Mouse (Mus musculus): ENCODE results near the gene Fgf7. TPM values are rescaled to one million over a fixed set of nuclear protein-coding genes. Genes with fewer than 3 reads are reported as not detected.

Gene Fgf7
- polyA plus RNA-seq, 1 experiment from 2014 or later = 6.3 TPM

GRCm38 (mm10) chr2:126031186-126031900 lies 3.1 kb upstream of the Fgf7 start:
- WGBS = 29% methylated on average over 8 of the region's 8 CpGs
- Histone ChIP-seq H3K36me3 (ENCODE audit: insufficient read depth) (no peaks in the 10 kb centered on the region), H3K27ac (ENCODE audit: low read depth) (peak overlapping the region; percentile 51), H3K4me3 (ENCODE audit: low read depth, low read length) (no peak overlapping the region), H3K9ac (no peak overlapping the region), H3K9me3 (ENCODE audit: low read depth, low read length) (no peaks in the 10 kb centered on the region), H3K4me1 (ENCODE audit: insufficient read depth) (no peaks in the 10 kb centered on the region; the same call in 1 of the 2 replicates), H3K4me2 (no peak overlapping the region), H3K27me3 (ENCODE audit: insufficient read depth, low read length) (no peaks in the 10 kb centered on the region)
- DNase-seq (peak; percentile 87), ATAC-seq (ENCODE audit: insufficient read depth) (peak; percentile 91)
- TF ChIP-seq CTCF (IDR thresholded peaks at IDR 0.05; ENCODE audit: low read depth) = no peak

GRCm38 (mm10) chr2:126033114-126033972 lies 1.1 kb upstream of the Fgf7 start:
- peaks cover 5% of the 10 kb centered on the region for H3K4me1 ChIP-seq (ENCODE audit: insufficient read depth)
- TF ChIP-seq CTCF (IDR thresholded peaks at IDR 0.05; ENCODE audit: low read depth) = peak; percentile 73
- H3K9ac ChIP-seq = no peak overlapping the region
- H3K27me3 ChIP-seq (ENCODE audit: insufficient read depth, low read length) = no peaks in the 10 kb centered on the region
- H3K9me3 ChIP-seq (ENCODE audit: low read depth, low read length) = no peaks in the 10 kb centered on the region
- H3K36me3 ChIP-seq (ENCODE audit: insufficient read depth) = no peaks in the 10 kb centered on the region
- H3K4me3 ChIP-seq (ENCODE audit: low read depth, low read length) = no peak overlapping the region
- no peak overlapping the region for H3K4me2 ChIP-seq
- 62% methylated on average over 8 of the region's 8 CpGs for WGBS
- ATAC-seq (ENCODE audit: insufficient read depth) (no peak), DNase-seq (peak; percentile 62)
- no peak overlapping the region for H3K27ac ChIP-seq (ENCODE audit: low read depth)

DNA sequence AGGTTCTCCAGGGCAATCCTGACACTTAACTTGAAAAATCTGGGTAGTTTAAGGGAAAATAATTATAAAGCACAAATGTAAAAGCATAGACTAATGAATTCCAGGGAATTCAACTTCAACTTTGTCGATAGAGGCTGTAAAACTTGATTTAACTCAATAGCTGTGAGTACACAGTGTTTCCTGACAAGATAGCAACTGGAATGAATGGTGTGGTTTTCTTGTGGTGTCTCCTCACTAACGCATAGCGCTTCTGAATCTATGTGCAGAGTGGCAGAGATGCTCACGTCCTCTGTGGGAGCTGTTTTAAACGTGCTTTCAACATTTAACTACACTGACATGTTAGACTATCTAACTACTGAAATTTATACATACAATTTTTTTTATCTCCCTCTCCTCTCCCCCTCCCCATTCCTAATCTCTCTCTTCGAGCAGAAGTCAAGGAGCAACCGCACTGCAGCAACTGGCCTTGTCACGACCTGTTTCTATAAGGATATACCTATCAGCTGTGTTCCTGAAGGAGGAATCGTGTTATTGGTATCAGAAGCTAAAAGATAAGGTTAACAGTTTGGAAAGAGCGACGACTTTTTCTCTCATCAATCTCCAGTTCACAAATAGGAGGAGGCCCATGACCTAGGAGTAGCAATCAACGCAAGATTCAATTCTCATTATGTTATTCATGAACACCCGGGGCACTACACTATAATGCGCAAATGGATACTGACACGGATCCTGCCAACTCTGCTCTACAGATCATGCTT lies 734 bp downstream of the Fgf7 start:
- ATAC-seq (ENCODE audit: insufficient read depth) (no peak), DNase-seq (peak; percentile 14)
- Histone ChIP-seq H3K4me3 (ENCODE audit: low read depth, low read length) (peak overlapping the region; percentile 17), H3K36me3 (ENCODE audit: insufficient read depth) (no peaks in the 10 kb centered on the region), H3K9ac (no peak overlapping the region), H3K9me3 (ENCODE audit: low read depth, low read length) (no peaks in the 10 kb centered on the region), H3K4me2 (peak overlapping the region; percentile 48), H3K4me1 (ENCODE audit: insufficient read depth) (peaks cover 5% of the 10 kb centered on the region), H3K27ac (ENCODE audit: low read depth) (peak overlapping the region; percentile 47; the same call in 1 of the 2 replicates), H3K27me3 (ENCODE audit: insufficient read depth, low read length) (no peaks in the 10 kb centered on the region)
- WGBS = 50% methylated on average over 15 of the region's 15 CpGs
- TF ChIP-seq CTCF (IDR thresholded peaks at IDR 0.05; ENCODE audit: low read depth) = no peak

DNA sequence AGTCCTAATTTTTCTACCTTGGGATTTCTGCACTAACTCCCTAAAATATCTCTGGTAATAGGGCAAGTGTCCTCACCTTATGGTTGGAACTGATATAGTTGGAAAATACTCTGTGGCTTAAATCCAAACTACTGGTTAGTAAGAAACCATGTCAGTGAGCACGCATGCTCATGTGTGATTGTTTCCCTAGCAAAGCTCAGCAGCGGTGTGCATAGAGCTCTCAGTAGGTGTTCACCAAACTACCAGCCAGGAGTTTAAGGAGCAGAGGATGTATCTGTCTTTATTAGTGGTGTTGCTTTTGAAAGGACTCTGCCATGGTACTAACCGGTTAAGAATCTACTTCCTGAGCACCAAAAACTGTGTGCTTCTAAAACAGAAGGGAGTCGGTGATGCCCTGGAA lies 1.7 kb downstream of the Fgf7 start:
- DNase-seq (no peak), ATAC-seq (ENCODE audit: insufficient read depth) (no peak)
- Histone ChIP-seq H3K4me3 (ENCODE audit: low read depth, low read length) (peak overlapping the region; percentile 9; the same call in 1 of the 2 replicates), H3K9me3 (ENCODE audit: low read depth, low read length) (no peaks in the 10 kb centered on the region), H3K4me2 (peak overlapping the region; percentile 48), H3K36me3 (ENCODE audit: insufficient read depth) (no peaks in the 10 kb centered on the region), H3K4me1 (ENCODE audit: insufficient read depth) (peaks cover 5% of the 10 kb centered on the region), H3K9ac (no peak overlapping the region), H3K27ac (ENCODE audit: low read depth) (no peak overlapping the region), H3K27me3 (ENCODE audit: insufficient read depth, low read length) (no peaks in the 10 kb centered on the region)
- WGBS = 81% methylated on average over 4 of the region's 4 CpGs
- TF ChIP-seq CTCF (IDR thresholded peaks at IDR 0.05; ENCODE audit: low read depth) = no peak

- no peak overlapping the region for H3K4me3 ChIP-seq (ENCODE audit: low read depth, low read length)
- no peaks in the 10 kb centered on the region for H3K36me3 ChIP-seq (ENCODE audit: insufficient read depth)
- 71% methylated on average over 7 of the region's 7 CpGs for WGBS
- H3K9ac ChIP-seq = no peak overlapping the region
- H3K27me3 ChIP-seq (ENCODE audit: insufficient read depth, low read length) = no peaks in the 10 kb centered on the region
- H3K4me1 ChIP-seq (ENCODE audit: insufficient read depth) = peaks cover 5% of the 10 kb centered on the region
- no peak for ATAC-seq (ENCODE audit: insufficient read depth)
- H3K27ac ChIP-seq (ENCODE audit: low read depth) = peak overlapping the region; percentile 69; the same call in 1 of the 2 replicates
- peak overlapping the region; percentile 1; the same call in 1 of the 2 replicates for H3K4me2 ChIP-seq
- H3K9me3 ChIP-seq (ENCODE audit: low read depth, low read length) = no peaks in the 10 kb centered on the region
- TF ChIP-seq CTCF (IDR thresholded peaks at IDR 0.05; ENCODE audit: low read depth) = no peak
- no peak for DNase-seq
Observed at GRCm38 (mm10) chr2:126038221-126039000, 4.0 kb downstream of the Fgf7 start.

GRCm38 (mm10) chr2:126039414-126039891 lies 5.0 kb downstream of the Fgf7 start:
- Histone ChIP-seq H3K4me2 (0 out of 2 replicates have a peak overlapping the region, but pooled peaks have one; percentile 7), H3K9me3 (ENCODE audit: low read depth, low read length) (no peaks in the 10 kb centered on the region), H3K4me3 (ENCODE audit: low read depth, low read length) (no peak overlapping the region), H3K36me3 (ENCODE audit: insufficient read depth) (no peaks in the 10 kb centered on the region), H3K27ac (ENCODE audit: low read depth) (peak overlapping the region; percentile 69), H3K27me3 (ENCODE audit: insufficient read depth, low read length) (no peaks in the 10 kb centered on the region), H3K9ac (no peak overlapping the region), H3K4me1 (ENCODE audit: insufficient read depth) (peaks cover 5% of the 10 kb centered on the region)
- peak; percentile 89 for ATAC-seq (ENCODE audit: insufficient read depth)
- TF ChIP-seq CTCF (IDR thresholded peaks at IDR 0.05; ENCODE audit: low read depth) = no peak
- DNase-seq = peak; percentile 88
- WGBS = 33% methylated on average over 4 of the region's 4 CpGs
